Mouse (Mus musculus) midbrain, embryonic 16.5 days (tissue): ENCODE data around the gene Tiam1. TPM values are rescaled to one million over a fixed set of nuclear protein-coding genes. Genes with fewer than 3 reads are reported as not detected.
A peak's percentile ranks its signal among the peaks of the same experiment; 100 is the strongest.

Source experiments
- ATAC-seq: fragments of 200-750 bp; cut with Nextera tagmentation; 2 replicates; pipeline ENCODE4 v1.8.0; 2017; ENCODE audit warnings: moderate TSS enrichment
- H3K27ac ChIP-seq: fragments of 300-500 bp; sonication (generic); 2 replicates; pipeline ENCODE4 v1.5.1; 2014; ENCODE audit warnings: mild to moderate bottlenecking, low read length, mixed read lengths
- H3K27me3 ChIP-seq: fragments of 300-500 bp; sonication (generic); 2 replicates; pipeline ENCODE4 v1.6.1; 2014; ENCODE audit warnings: low read depth, low read length, mixed read lengths; ENCODE audit not compliant: control insufficient read depth, insufficient read depth
- H3K36me3 ChIP-seq: fragments of 300-500 bp; sonication (generic); 2 replicates; pipeline ENCODE4 v1.6.1; 2014; ENCODE audit warnings: mild to moderate bottlenecking, low read length, moderate library complexity, mixed read lengths; ENCODE audit not compliant: control insufficient read depth, insufficient read depth
- H3K4me1 ChIP-seq: fragments of 300-500 bp; sonication (generic); 2 replicates; pipeline ENCODE4 v1.6.1; 2014; ENCODE audit warnings: mild to moderate bottlenecking, low read length, mixed read lengths; ENCODE audit not compliant: control insufficient read depth, insufficient read depth
- H3K4me2 ChIP-seq: fragments of 300-500 bp; sonication (generic); 2 replicates; pipeline ENCODE4 v1.6.1; 2014; ENCODE audit warnings: mild to moderate bottlenecking, low read length, mixed read lengths
- H3K4me3 ChIP-seq: fragments of 300-500 bp; sonication (generic); 2 replicates; pipeline ENCODE4 v1.5.1; 2014; ENCODE audit warnings: low read depth, mild to moderate bottlenecking, low read length, moderate library complexity, mixed read lengths
- H3K9ac ChIP-seq: fragments of 300-500 bp; sonication (generic); 2 replicates; pipeline ENCODE4 v1.6.1; 2014; ENCODE audit warnings: low read depth, low read length, mixed read lengths
- H3K9me3 ChIP-seq: fragments of 300-500 bp; sonication (generic); replicated peaks from 2 replicates; pipeline ENCODE4 v1.6.1; 2014; ENCODE audit warnings: mild to moderate bottlenecking, low read length, mixed read lengths; ENCODE audit not compliant: control insufficient read depth, poor library complexity, severe bottlenecking
- WGBS: fragments of 180-500 bp; shearing (Covaris S2); extraction: QIAGEN DNeasy Blood & Tissue Kit; methylation state at CpG from one replicate; pipeline ENCODE4 v1.1.7; 2014; 5-methylcytosine and 5-hydroxymethylcytosine counted together
- polyA plus RNA-seq: library from polyadenylated mRNA; unstranded; fragments of >200 nt; fragmentation: Nextera tagmentation; extraction: Ambion mirVana; gene quantifications from 2 replicates; pipeline ENCODE4 v1.2.1, GENCODE M21; 2015

Gene Tiam1
- polyA plus RNA-seq, 1 experiment from 2014 or later: 23.5 TPM

DNA sequence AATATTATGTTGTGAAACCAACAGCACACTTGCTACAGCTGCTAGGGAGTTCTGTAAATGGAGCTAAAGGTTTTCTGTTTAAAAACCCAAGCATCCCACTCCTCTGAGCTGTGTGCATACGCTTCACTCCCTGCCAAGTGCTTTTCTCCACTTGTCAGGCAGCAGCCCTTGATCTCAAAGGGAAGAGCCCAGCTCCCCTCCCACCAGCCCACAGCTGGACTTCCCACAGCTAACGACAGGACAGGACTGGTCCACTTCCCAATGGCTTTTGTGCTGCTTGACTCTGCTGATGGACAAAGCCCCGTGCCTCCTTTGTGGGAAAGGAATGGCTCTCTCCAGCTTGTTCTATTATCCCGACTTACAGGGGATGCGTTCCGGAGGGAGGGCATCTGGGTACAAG lies 199.5 kb downstream of the Tiam1 start:
- peak overlapping the region; percentile 33 for H3K4me2 ChIP-seq
- H3K4me3 ChIP-seq: no peak overlapping the region
- peak; percentile 46; the same call in 1 of the 2 replicates for ATAC-seq
- H3K27me3 ChIP-seq: no peaks in the 10 kb centered on the region
- H3K4me1 ChIP-seq: peaks cover 25% of the 10 kb centered on the region
- no peak overlapping the region for H3K27ac ChIP-seq
- H3K36me3 ChIP-seq: no peaks in the 10 kb centered on the region
- 5% methylated on average over 6 of the region's 6 CpGs for WGBS
- H3K9me3 ChIP-seq: no peaks in the 10 kb centered on the region
- peak overlapping the region; percentile 16; the same call in 1 of the 2 replicates for H3K9ac ChIP-seq

DNA sequence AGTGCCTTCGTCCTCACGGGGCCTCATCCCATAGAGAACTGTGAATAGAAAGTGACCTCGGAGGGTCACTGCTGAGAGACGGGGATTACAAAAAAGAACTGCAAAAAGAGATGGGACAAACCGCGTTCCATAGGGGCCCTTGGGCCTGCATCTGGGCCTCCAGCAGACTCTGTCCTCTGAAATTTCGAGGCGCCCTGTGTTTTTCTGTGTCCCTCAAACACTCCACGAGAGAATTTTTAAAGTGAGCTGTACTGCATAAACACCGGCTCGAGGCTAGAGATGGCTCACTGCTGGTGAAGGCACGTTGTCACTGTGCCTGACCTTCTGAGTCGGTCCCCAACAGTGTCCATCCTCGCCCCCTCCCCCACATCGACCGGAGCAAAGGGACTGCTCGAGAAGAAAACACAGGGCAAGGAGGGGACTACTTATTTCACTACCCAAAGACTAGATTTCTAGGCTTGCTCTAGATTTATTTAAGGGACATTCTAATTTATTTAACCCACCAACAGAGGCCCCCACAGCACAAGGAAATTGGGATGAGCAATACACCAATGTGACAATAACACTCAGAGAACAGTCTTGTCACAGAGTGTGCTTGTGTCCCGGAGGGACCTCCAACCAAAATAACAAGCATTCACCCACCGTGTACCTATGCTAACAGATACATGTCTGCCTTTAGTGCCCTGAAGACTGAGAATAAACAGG lies 200.2 kb downstream of the Tiam1 start:
- H3K27ac ChIP-seq: no peak overlapping the region
- H3K4me3 ChIP-seq: no peak overlapping the region
- peak overlapping the region; percentile 33 for H3K4me2 ChIP-seq
- H3K27me3 ChIP-seq: no peaks in the 10 kb centered on the region
- peak overlapping the region; percentile 20; the same call in 1 of the 2 replicates for H3K9ac ChIP-seq
- peak; percentile 44; the same call in 1 of the 2 replicates for ATAC-seq
- WGBS: 3% methylated on average over 19 of the region's 19 CpGs
- H3K9me3 ChIP-seq: no peaks in the 10 kb centered on the region
- no peaks in the 10 kb centered on the region for H3K36me3 ChIP-seq
- H3K4me1 ChIP-seq: peaks cover 25% of the 10 kb centered on the region

DNA sequence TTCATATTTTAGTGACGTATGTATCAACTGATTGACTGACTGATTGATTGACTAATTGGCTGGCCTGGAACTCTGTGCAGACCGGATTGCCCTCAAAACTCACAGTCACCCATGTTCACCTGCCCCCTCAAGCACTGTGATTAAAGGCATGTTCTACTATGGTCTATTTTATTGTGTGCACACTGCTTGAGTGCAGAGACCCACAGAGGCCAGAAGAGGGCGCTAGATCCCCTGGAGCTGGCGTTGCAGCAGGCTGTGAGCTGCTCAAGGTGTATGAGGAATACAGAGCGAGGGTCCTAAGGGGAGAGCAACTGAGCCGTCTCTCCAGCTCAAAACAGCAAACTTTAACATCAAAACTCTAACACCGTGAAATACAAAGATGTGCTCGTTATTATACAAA lies 202.9 kb downstream of the Tiam1 start:
- no peak for ATAC-seq
- Histone ChIP-seq H3K27me3 (no peaks in the 10 kb centered on the region), H3K9me3 (no peaks in the 10 kb centered on the region), H3K36me3 (no peaks in the 10 kb centered on the region), H3K4me1 (peaks cover 25% of the 10 kb centered on the region), H3K4me3 (no peak overlapping the region), H3K4me2 (no peak overlapping the region), H3K27ac (no peak overlapping the region), H3K9ac (no peak overlapping the region)
- WGBS: 82% methylated on average over 8 of the region's 8 CpGs

DNA sequence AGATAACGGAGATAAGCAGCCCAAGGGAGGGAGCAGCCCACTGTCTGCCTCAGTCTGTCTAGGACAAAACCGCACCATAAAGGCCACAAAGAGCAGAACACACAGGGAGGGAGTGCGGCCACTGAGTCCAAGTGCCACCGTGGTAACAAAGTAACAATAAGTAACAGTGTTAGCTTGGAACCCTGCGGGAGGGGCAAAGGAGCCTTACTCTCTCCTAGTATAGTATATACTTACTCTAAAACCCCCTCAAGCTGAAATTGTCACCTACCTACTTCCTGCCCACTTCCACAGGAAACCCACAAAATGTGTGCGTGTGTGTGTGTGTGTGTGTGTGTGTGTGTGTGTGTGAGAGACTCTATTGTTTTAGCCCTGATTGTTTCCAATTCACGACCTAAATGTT lies 205.3 kb downstream of the Tiam1 start:
- Histone ChIP-seq H3K4me1 (peaks cover 4% of the 10 kb centered on the region; the same call in 1 of the 2 replicates), H3K9ac (no peak overlapping the region), H3K9me3 (no peaks in the 10 kb centered on the region), H3K36me3 (no peaks in the 10 kb centered on the region), H3K4me3 (no peak overlapping the region), H3K27ac (no peak overlapping the region), H3K27me3 (no peaks in the 10 kb centered on the region), H3K4me2 (no peak overlapping the region)
- ATAC-seq: no peak
- WGBS: 46% methylated on average over 7 of the region's 7 CpGs

DNA sequence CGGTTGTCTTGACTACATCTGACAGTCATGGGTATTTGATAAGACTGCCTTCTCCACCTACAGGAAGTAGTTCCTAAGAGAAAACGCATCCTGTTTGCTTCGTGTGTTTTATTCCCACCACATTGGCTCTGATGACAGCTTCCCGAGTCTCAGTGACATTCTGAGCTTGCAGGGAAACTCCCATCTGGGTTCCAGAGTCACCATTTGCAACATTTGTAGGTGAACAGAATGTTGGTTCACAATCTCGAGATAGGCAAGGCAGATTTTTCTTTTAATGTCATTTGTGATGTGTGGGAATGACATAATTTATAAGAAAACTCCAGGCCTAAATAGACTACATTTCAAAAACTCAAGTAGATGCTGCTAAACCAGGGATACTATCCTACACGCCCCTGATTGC lies 207.0 kb downstream of the Tiam1 start:
- Histone ChIP-seq H3K9ac (no peak overlapping the region), H3K27ac (no peak overlapping the region), H3K4me1 (no peaks in the 10 kb centered on the region), H3K27me3 (no peaks in the 10 kb centered on the region), H3K4me2 (no peak overlapping the region), H3K36me3 (no peaks in the 10 kb centered on the region), H3K9me3 (no peaks in the 10 kb centered on the region), H3K4me3 (no peak overlapping the region)
- 84% methylated on average over 6 of the region's 6 CpGs for WGBS
- ATAC-seq: no peak

DNA sequence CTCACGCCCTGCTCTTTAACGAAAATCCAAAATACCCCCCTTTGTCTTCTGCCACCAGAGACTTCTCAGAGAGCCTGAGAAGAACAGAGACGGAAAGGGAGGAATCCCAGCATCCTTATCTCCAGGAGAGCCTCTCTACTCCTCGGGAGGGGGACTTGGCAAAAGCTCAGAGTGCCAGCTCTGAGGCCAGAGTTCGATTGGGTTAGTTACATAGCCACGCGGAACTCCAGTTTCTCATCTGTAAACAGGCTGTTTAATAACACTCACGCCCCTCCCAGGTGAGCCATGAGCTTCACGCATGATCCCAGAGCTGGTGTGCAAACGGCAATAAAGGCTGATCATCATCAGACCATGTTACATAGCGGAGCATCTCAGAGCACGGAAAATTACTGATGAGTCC lies 208.2 kb downstream of the Tiam1 start:
- no peaks in the 10 kb centered on the region for H3K4me1 ChIP-seq
- H3K4me3 ChIP-seq: no peak overlapping the region
- H3K27ac ChIP-seq: no peak overlapping the region
- H3K4me2 ChIP-seq: no peak overlapping the region
- H3K36me3 ChIP-seq: no peaks in the 10 kb centered on the region
- no peaks in the 10 kb centered on the region for H3K9me3 ChIP-seq
- ATAC-seq: no peak
- no peak overlapping the region for H3K9ac ChIP-seq
- 86% methylated on average over 12 of the region's 12 CpGs for WGBS
- H3K27me3 ChIP-seq: no peaks in the 10 kb centered on the region

DNA sequence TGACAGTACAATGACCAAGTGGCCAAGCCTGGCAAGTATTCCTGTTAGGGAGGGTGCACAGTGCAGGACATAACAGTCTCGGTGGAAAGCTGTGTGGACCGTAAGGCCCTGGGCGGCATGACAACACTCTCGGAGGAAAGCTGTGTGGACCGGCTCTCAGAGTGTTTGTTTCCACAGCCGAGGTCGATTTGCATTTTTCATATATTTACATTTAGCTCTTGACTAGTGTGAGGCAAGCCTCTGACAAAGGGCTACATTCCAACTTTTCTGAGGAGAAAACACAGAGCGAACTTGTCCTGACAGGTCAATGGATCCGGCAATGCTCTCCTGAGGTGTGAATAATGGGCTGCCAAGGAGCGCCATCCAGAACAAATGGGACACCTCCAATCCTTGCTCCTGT lies 209.0 kb downstream of the Tiam1 start:
- ATAC-seq: no peak
- H3K4me3 ChIP-seq: no peak overlapping the region
- H3K27me3 ChIP-seq: no peaks in the 10 kb centered on the region
- no peak overlapping the region for H3K4me2 ChIP-seq
- no peak overlapping the region for H3K9ac ChIP-seq
- H3K27ac ChIP-seq: no peak overlapping the region
- no peaks in the 10 kb centered on the region for H3K4me1 ChIP-seq
- 61% methylated on average over 10 of the region's 10 CpGs for WGBS
- H3K36me3 ChIP-seq: no peaks in the 10 kb centered on the region
- H3K9me3 ChIP-seq: no peaks in the 10 kb centered on the region

DNA sequence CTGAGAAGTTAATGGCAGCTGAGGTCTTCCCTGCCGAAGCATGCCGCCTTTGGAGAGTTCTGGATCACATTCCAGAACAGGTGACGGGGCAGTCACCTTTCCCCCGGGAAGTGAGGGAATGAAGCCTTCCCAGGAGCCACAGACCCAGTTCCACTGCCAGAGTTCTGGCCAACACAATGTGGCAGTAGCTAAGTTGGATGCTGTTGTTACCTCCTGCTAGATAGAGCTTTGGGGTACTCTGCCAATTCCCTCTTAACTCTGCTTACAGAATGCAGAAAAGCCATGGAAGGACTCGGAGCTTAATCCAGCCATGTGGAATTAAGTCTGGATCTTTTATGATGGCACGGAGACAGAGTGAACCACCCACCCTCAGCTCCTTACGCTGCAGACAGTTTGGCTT lies 209.6 kb downstream of the Tiam1 start:
- Histone ChIP-seq H3K4me3 (no peak overlapping the region), H3K36me3 (no peaks in the 10 kb centered on the region), H3K27ac (no peak overlapping the region), H3K9me3 (no peaks in the 10 kb centered on the region), H3K4me1 (no peaks in the 10 kb centered on the region), H3K27me3 (no peaks in the 10 kb centered on the region), H3K4me2 (no peak overlapping the region), H3K9ac (no peak overlapping the region)
- 85% methylated on average over 7 of the region's 7 CpGs for WGBS
- ATAC-seq: no peak

DNA sequence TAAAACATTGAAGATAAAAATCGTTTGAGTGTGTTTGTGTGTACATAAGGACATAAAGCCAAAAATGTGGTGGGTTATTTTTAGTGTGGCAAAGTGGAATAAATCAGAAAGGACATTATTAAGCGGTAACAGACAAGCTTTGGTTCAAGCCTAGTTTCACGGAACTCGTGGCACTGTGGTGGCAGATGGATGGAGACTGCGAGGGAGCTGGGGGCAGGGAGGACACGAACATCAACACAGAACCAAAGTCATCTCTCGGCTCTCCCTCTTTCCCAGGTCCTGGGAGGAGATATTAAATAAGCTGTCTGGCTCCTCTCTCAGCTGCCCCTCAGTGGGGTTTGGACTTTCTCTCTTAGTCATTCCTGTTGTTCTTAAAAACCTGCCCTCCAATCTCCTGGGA lies 215.0 kb downstream of the Tiam1 start:
- H3K9ac ChIP-seq: no peak overlapping the region
- H3K4me1 ChIP-seq: peaks cover 8% of the 10 kb centered on the region
- H3K36me3 ChIP-seq: no peaks in the 10 kb centered on the region
- WGBS: 89% methylated on average over 7 of the region's 7 CpGs
- no peak for ATAC-seq
- H3K4me2 ChIP-seq: no peak overlapping the region
- H3K27me3 ChIP-seq: no peaks in the 10 kb centered on the region
- H3K9me3 ChIP-seq: no peaks in the 10 kb centered on the region
- no peak overlapping the region for H3K4me3 ChIP-seq
- no peak overlapping the region for H3K27ac ChIP-seq
